Mouse (Mus musculus): ENCODE measurements at regions not wholly inside any gene's neighbourhood (a gene's known extent, or its start where the extent isn't known, plus 50 kb on each side); places are given as distances from the start of the nearest gene placed in this dataset.

DNA sequence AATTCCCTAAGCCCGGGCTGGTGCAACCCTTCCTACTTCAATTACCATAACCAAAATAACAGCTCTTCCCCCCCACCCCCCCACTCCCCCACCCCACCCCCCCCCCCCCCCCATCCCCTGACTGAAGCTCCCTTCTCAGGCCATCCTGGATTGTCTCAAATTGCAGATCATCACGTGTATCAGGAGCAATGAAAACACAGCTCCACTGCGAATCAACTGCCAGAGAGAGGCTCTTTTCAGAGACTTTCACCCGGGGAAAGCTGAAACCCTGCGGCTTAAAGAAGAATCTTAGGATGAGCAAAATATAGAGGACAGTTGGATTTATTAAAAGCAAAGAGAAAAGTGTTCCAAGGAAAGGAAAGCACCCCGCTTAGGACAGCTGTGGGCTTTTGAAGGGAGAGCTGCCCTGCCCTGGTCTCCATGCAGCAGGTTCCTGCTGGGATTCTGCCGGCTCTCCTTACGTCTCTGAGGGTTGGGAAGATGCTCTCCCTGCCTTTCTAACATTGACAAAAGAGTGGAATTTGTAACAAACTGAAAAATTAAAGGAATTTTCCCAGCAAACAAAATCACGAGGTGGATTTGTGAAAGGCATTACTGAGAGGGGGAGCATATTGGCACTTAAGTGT, 88.6 kb upstream of the Qrfpr start:
- TF ChIP-seq CTCF (IDR thresholded peaks at IDR 0.05; ENCODE audit: low read depth) (no peak), EP300 (IDR thresholded peaks at IDR 0.05; ENCODE audit: low read depth) (no peak)

All from liver, embryonic 14.5 days (tissue).